Mouse (Mus musculus) layer of hippocampus, adult 11-12 months (tissue): Measurements from ENCODE around the gene Fxyd7.

ENCODE experiments used
- DNase-seq: peaks from one replicate; pipeline ENCODE4 v3.0.0; 2022; ENCODE audit warnings: low spot score

Fxyd7 gene

DNA sequence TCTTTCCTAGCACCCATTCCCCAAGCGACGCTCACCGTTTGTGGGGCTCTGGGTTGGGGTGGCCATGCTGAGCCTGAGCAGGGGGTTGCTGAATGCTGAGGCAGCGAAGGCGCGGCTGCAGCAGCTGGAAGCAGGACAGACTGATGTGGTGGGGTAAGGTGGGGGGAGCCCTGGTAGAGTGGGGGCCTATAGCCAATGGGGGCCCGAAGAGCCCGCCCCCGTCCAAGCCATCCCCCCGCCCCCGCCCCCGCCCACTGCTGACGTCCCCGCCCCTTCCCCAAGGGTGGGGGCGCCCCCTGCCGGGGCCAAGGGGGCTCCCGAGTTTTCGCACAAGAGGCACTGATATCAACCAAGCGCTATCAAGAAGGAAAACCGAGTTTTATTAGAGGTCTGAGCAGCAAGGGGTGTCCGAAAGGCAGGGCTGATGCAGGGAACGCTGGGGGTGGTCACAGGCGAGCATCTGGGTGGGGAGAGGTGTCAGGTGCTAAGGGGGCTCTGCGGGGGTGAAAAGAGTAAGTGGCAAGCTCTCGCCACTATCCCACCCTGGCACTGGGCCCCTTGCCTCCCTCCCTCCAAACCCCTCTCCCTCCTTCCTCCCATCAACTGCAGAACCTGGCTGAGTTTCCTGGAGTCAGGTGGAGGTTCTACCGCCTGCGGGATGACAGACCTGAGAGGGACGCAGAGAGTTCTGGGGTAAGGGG, at the start of gene Fxyd7:
TSS of gene Fxyd7 (minus strand) at position 147 of the 701 bp plus-strand sequence.
- no peak for DNase-seq

DNA sequence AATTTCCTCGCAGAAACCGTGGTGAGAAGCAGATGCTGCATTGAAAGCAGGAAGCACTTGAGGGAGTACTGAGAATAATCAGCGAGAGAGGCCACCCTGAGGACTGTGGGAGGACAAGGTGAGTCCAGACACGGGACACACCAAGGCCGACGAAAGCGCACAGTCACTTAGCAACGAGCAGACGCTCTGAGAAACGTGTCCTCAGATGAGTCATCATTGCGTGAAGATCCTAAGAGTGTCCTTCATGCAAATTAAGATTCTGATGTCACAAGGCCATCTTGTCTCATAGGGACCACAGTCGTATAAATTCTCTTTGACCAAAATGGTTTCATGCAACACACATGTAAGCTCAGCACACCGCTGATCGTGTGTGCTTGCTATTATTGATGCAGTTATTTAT, 49.5 kb upstream of the Fxyd7 start:
- no peak for DNase-seq

GRCm38 (mm10) chr7:31099612-31099982, 48.3 kb upstream of the Fxyd7 start:
- no peak for DNase-seq

DNA sequence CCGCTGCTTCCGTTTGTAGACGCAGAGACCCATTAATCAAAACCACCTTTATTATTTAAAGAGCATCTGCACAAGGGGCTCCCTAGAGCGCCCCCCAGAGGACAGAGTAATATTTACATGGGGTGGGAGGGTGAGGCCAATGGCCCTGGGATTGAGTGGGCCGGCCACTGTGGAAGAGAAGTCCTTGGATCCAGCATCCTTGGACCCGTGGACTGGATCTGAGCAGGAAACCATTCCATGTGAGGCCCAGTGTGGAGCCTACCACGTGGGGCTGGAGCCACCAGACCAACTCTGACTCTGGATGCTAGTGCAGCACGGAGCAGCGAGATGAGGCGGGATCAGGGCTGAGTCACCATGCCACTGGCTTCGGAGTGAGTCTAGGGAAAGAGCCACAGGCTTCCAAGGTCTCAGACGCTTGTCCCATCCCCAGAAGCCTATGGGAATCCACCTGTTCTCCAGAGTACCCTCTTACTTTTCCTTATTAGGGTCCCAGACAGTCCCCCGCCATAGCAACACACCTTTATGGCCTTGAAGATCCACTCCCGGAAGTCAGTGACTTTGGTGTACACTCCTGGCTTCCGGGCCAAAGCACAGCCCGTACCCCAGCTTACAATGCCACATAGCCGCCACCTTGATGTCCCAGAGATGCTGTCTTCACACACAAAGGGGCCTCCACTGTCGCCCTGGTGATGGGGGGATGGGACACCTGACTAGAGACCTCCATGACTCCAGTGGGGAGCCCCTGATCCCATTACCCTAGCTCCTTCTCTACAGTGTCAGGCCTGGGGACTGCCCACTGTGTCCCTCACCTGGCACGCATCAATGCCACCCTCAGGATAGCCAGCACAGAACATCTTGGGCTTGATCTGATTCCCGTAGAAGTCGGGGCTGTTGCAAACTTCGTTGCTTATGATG, 47.7 kb upstream of the Fxyd7 start:
- no peak for DNase-seq

DNA sequence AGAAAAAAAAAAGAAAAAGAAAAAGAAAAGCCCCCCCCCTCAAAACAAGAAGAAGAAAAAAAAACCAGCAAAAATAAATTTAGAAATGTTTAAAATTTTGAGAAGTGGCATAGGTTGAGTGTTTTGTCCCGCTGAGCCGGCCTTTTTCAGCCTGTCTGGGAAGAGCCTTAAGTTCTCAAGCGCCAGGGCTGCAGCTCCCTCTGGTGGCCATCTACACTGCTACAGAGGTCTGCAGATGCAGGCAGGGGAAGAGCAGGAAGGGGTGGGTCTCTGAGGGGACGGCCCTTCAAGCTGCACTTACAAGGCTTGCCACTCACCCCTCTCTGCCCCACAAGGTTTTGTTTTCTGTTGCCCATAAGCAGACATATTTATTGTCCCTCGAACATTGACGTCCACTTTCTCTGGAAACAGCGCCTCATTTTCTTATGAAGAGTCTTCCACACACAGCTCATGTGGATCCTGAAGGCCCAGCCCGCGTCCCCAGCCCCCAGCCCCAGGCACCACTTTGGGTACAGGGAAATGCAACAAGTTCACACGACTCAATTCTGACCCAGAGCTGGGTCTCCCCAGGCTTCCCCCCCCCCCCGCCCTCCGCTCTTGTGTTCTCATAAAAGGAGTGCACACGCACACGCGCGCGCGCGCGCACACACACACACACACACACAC, 46.4 kb upstream of the Fxyd7 start:
- peak; percentile 94 for DNase-seq

DNA sequence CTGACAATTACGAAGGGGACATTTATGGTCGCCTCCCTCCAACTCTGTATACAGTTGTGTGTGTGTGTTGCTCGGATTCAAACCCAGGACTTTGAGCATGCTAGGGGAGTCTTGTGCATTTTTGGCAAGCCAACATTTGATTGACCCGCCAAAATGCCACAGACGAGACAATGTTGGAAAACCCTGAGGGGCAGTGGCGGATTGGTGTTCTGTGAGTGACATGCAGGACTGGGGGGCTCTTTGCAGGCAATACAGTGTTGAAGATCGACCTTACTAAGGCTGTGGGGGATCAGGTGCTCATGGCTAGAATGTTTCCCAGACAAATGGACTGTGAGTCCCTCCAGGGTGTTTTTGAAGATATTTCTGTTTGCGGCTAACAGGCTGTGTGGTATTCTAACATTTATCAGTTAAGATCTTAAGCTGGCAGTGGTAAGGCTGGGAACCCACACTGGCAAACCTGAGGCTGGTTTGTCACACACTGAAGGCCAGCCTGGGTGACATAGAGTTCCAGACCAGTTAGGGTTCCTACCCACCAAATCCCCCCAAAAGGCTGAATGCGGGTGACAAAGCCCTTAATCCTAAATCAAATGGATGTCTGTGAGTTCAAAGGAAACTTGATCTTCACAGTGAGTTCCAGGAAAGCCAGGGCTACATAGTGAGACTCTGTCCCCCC, 45.8 kb upstream of the Fxyd7 start:
- no peak for DNase-seq

DNA sequence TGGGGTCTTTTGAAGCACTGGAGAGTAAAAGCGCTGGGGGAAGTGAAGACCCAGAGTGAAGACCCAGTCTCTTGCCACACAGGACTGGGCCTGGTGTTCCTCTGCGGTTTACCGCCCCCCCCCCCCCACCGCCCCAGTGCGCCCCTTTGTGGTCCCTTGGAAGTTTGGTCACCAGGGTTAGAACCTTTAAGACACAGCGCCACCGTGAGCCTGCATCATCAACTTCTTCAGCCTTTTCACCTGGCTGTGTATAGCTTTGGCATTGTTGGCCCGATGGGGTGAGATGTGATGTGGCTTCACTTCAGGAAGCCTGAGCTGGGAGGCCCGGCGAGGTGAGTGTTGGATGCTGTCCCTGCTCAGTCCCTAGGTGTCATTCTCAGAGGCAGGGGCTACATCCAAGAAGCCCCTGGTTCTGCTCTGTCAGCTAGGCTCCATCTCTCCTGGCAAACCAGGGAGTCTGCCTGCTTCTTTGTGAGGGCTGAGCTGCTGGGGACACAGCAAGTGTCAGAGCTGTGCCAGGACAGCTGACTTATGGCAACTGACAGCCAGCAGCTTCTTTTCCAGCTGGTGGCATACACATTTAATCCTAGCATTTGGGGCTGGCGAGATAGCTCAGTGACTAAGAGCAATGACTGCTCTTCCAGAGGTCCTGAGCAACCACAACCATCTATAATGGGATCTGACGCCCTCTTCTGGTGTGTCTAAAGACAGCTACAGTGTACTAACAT, 43.7 kb upstream of the Fxyd7 start:
- DNase-seq, result no peak

- DNase-seq, result no peak
These were observed 38.5 kb upstream of the Fxyd7 start for GRCm38 (mm10) chr7:31089721-31090120.

GRCm38 (mm10) chr7:31088206-31088605, 36.9 kb upstream of the Fxyd7 start:
- DNase-seq, result no peak

DNA sequence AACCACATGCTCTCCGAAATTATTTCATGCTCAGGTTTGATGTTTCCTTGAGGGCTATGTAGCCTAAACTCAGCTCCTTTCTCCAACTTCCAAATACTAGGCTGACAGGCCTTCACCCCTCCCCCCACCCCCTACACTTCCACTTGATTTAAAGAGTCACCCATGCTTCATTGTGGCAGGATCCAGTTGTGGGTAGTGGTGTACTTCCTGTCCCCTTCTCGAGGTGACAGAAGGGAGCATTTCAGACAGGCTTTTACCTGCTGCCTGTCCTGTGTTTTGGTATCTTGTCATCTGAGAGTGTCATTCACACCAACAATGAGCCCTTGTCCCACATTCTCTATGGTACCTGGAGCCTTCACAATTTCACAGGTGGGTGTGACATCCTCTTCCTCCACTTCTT, 36.0 kb upstream of the Fxyd7 start:
- no peak for DNase-seq

GRCm38 (mm10) chr7:31086175-31086755, 35.0 kb upstream of the Fxyd7 start:
- no peak for DNase-seq

GRCm38 (mm10) chr7:31085171-31085570, 33.9 kb upstream of the Fxyd7 start:
- DNase-seq, result peak; percentile 69

- DNase-seq, result no peak
These were observed 32.9 kb upstream of the Fxyd7 start for GRCm38 (mm10) chr7:31084140-31084539.

DNA sequence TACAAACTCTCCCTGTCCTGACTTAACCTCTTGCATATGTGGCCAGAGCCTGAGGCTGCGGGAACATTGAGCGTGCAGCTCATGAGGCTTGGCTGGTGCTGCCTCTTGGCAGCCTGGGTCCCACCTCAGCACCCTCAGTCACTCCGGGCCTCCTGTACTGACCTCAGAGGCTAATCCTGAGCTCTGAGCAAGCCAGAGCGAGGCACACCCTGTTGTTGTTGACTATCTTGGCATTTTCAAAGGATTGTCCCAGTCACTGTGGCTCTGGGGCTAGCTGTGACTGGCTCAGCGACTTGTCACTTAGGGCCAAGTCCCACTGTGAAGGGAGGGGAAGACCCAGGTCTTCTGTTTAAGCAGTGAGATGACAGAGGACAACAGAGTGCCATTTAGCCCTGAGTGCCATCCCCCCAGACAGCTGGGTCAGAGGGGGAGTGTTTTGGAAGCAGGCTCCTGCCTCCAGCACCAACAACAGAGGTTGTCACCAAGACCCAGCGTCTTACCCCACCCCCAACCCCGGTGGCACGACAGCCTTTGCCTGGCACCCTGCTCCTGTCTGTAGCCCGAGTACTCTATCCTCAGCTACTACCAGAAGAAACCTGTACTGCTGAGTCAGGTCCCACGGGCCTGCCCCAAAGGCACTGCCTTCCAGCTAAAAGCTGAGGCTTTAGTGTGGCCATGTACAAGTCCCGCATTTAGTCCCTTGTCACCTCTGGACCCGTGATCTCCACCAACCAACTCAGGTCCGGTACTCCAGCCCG, 31.7 kb upstream of the Fxyd7 start:
- peak; percentile 73 for DNase-seq

GRCm38 (mm10) chr7:31082106-31082505, 30.8 kb upstream of the Fxyd7 start:
- no peak for DNase-seq

DNA sequence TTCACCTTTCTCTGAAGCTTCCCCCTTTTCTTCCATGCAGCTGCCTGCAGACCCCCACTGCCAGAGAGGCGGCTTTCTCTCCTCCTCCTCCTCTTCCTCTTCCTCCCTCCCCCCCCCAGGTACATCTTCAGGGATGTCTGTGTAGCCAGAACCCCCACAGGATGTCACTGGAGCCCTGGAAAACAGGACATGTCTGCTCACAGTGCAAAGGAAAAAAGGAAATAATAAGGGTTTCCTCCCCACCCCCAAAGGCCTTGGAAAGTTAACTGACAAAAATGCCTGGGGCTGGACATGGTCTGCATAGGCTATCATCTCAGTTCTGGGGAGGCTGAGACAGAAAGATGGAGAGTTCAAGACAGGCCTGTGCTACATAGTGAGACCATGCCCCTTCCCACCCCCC, 29.8 kb upstream of the Fxyd7 start:
- DNase-seq, result no peak

DNA sequence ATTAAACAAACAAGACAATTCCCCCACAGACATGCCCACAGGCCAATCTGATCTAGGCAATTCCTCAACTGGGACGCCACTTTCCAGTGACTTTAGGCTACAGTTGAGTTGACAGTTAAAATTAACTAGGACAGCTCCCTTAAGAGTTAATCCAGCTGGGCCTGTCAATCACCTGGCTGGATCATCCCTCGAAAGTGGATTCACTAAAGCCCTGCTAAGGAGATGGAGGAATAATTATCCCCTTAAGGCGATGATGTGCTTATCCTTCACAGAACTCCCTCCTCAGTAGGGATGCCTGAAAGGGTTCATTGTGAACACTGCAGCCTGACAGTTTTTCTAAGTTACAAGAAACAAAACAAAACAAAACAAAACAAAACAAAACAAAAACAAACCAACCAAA, 29.3 kb upstream of the Fxyd7 start:
- no peak for DNase-seq

- no peak for DNase-seq
These were observed 28.4 kb upstream of the Fxyd7 start for GRCm38 (mm10) chr7:31079670-31080069.

GRCm38 (mm10) chr7:31077885-31078445, 26.7 kb upstream of the Fxyd7 start:
- peak; percentile 82 for DNase-seq

- DNase-seq, result peak; percentile 64
These were observed 26.2 kb upstream of the Fxyd7 start for GRCm38 (mm10) chr7:31077470-31077869.
